Mouse (Mus musculus) intestine, embryonic 15.5 days (tissue): ENCODE measurements around the gene Chn1. TPM values are rescaled to one million over a fixed set of nuclear protein-coding genes. Genes with fewer than 3 reads are reported as not detected.

Experiments
- ATAC-seq: fragments of 200-750 bp; cut with Nextera tagmentation; 2 replicates; pipeline ENCODE4 v1.8.0; 2017; ENCODE audit warnings: moderate TSS enrichment, moderate library complexity
- H3K27ac ChIP-seq: fragments of 300-500 bp; sonication (generic); 2 replicates; pipeline ENCODE4 v1.5.1; 2015; ENCODE audit warnings: mild to moderate bottlenecking, inconsistent platforms
- H3K27me3 ChIP-seq: fragments of 300-500 bp; sonication (generic); replicated peaks from 2 replicates; pipeline ENCODE4 v1.6.1; 2015; ENCODE audit warnings: inconsistent platforms
- H3K36me3 ChIP-seq: fragments of 300-500 bp; sonication (generic); 2 replicates; pipeline ENCODE4 v1.6.1; 2015; ENCODE audit warnings: inconsistent platforms
- H3K4me1 ChIP-seq: fragments of 300-500 bp; sonication (generic); replicated peaks from 2 replicates; pipeline ENCODE4 v1.6.1; 2015; ENCODE audit warnings: inconsistent platforms
- H3K4me2 ChIP-seq: fragments of 300-500 bp; sonication (generic); replicated peaks from 2 replicates; pipeline ENCODE4 v1.6.1; 2015; ENCODE audit warnings: mild to moderate bottlenecking, inconsistent platforms
- H3K4me3 ChIP-seq: fragments of 300-500 bp; sonication (generic); replicated peaks from 2 replicates; pipeline ENCODE4 v1.5.1; 2015; ENCODE audit warnings: inconsistent platforms
- H3K9ac ChIP-seq: fragments of 300-500 bp; sonication (generic); 2 replicates; pipeline ENCODE4 v1.6.1; 2015; ENCODE audit warnings: inconsistent platforms
- H3K9me3 ChIP-seq: fragments of 300-500 bp; sonication (generic); 2 replicates; pipeline ENCODE4 v1.6.1; 2016; ENCODE audit warnings: inconsistent platforms
- WGBS: fragments of 180-500 bp; shearing (Covaris S2); methylation state at CpG from one replicate; pipeline ENCODE4 v1.1.7; 2015; 5-methylcytosine and 5-hydroxymethylcytosine counted together
- polyA plus RNA-seq: library from polyadenylated mRNA; unstranded; fragments of >200 nt; fragmentation: Nextera tagmentation; extraction: Ambion mirVana; gene quantifications from 2 replicates; pipeline ENCODE4 v1.2.1, GENCODE M21; 2015

Chn1 gene
- polyA plus RNA-seq, 1 experiment from 2014 or later, result 16.9 TPM

- Histone ChIP-seq H3K9me3 (no peaks in the 10 kb centered on the region), H3K27ac (no peak overlapping the region), H3K4me1 (0 out of 2 replicates have a peak, but pooled peaks cover 7% of the 10 kb centered on the region), H3K9ac (no peak overlapping the region), H3K36me3 (no peaks in the 10 kb centered on the region), H3K4me3 (no peak overlapping the region), H3K27me3 (no peaks in the 10 kb centered on the region), H3K4me2 (no peak overlapping the region)
- 70% methylated on average over 8 of the region's 8 CpGs for WGBS
- no peak for ATAC-seq
Measured at GRCm38 (mm10) chr2:73659041-73659440, 116.1 kb downstream of the Chn1 start.

DNA sequence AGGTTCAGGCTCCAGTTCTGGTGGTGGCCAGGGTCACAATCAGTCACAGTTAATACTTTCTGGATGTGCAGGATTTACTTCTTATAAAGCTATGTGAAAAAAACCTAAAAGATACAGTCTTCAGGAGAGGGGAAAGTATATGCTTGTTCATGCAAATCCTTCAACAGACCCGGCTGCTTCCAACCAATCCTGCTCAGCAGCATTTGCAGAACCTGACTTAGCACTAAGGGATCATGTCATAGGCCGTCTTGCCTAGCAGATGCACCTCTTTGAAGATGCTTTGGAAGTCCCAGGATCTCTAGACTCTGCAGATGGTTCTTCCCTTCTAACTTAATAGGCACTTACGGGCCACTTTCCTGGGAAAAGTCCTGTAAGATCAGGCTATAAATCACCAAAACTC lies 117.2 kb downstream of the Chn1 start:
- H3K27me3 ChIP-seq, result no peaks in the 10 kb centered on the region
- no peak overlapping the region for H3K4me3 ChIP-seq
- no peaks in the 10 kb centered on the region for H3K9me3 ChIP-seq
- H3K36me3 ChIP-seq, result no peaks in the 10 kb centered on the region
- H3K4me1 ChIP-seq, result 0 out of 2 replicates have a peak, but pooled peaks cover 7% of the 10 kb centered on the region
- no peak overlapping the region for H3K4me2 ChIP-seq
- no peak for ATAC-seq
- H3K27ac ChIP-seq, result no peak overlapping the region
- H3K9ac ChIP-seq, result no peak overlapping the region
- WGBS, result 77% methylated on average over 3 of the region's 3 CpGs

DNA sequence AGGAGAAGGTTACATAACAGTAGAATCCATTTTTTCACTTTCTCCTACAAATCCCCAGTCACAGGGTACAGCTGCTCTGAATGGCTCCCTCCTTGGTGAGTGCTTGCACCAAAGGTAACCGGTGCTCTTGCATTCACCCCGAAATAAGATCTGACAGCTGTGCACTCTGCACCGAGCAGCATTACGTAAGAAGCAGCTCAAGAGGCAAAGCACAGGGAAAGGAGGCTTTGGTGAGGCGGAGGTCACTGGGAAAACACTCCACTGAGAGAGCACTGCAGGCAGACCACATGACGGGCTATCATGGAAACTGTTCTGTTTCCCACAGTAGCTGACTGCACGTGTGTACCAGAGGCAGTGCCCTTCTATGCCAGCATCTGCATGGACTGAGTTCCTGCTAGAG lies 118.0 kb downstream of the Chn1 start:
- Histone ChIP-seq H3K4me3 (no peak overlapping the region), H3K9me3 (no peaks in the 10 kb centered on the region), H3K9ac (no peak overlapping the region), H3K27ac (no peak overlapping the region), H3K4me2 (no peak overlapping the region), H3K36me3 (no peaks in the 10 kb centered on the region), H3K27me3 (no peaks in the 10 kb centered on the region), H3K4me1 (0 out of 2 replicates have a peak, but pooled peaks cover 7% of the 10 kb centered on the region)
- 55% methylated on average over 7 of the region's 7 CpGs for WGBS
- no peak for ATAC-seq

- Histone ChIP-seq H3K4me1 (0 out of 2 replicates have a peak, but pooled peaks cover 7% of the 10 kb centered on the region), H3K4me3 (no peak overlapping the region), H3K9ac (no peak overlapping the region), H3K9me3 (no peaks in the 10 kb centered on the region), H3K27ac (no peak overlapping the region), H3K27me3 (no peaks in the 10 kb centered on the region), H3K4me2 (no peak overlapping the region), H3K36me3 (no peaks in the 10 kb centered on the region)
- ATAC-seq, result no peak
- WGBS, result 85% methylated on average over 4 of the region's 4 CpGs
Measured at GRCm38 (mm10) chr2:73655663-73656062, 119.5 kb downstream of the Chn1 start.

DNA sequence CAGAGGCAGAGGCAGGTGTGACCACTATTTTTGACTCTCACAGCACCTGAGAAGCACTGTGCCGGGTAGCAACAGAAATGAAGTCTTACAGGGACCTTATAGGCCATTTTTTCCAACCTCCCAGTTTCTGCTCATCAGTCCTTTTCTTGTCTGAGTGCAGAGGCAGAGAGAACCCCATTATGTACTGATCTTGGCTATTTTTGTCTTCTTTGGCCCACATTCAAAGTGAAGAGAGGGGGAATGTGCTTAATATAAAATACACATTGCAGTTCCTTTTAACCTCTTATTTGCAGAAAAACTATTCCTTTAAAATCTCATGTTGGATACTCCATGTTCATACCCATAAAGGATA lies 120.3 kb downstream of the Chn1 start:
- Histone ChIP-seq H3K9me3 (no peaks in the 10 kb centered on the region), H3K4me2 (no peak overlapping the region), H3K4me1 (0 out of 2 replicates have a peak, but pooled peaks cover 5% of the 10 kb centered on the region), H3K27ac (peak overlapping the region; percentile 40; the same call in 1 of the 2 replicates), H3K36me3 (no peaks in the 10 kb centered on the region), H3K4me3 (no peak overlapping the region), H3K9ac (no peak overlapping the region), H3K27me3 (no peaks in the 10 kb centered on the region)
- no peak for ATAC-seq
- WGBS, result 72% methylated on average over 1 of the region's 1 CpGs

DNA sequence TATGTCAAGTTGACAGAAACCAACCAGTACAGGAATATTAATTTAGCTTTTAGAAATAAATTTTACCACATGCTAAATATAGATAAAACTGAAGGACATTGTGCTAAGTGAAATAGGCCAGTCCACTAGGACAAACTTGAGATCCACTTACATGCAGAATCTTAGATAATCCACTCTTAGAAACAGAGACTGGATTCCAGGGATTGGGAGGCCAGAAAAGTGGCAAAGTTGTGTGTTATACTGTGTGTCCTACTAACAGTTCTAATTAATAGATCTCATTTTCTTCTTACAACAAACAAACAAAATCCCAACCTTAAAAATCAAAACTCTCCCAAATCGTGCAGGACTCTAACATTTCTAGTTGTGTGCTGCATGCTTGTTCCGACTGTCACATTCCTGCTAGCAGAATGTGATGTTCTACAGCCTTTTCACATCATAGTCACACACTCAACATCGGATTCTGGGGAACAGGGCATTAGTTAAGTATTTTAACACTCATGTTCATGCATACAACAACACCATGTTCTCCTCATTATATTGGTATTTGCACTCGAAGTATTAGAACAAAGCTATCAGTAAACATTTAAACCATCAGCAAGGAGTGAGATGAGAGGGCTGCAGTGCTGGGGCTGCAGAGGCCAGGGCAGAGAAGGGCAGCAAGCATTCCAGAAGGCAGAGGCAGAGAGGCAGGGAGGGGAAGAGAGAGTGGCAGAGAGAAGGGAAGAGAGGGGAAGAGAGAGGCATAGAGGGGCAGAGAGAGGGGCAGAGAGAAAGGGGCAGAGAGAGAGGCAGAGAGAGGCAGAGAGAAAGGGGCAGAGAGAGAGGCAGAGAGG lies 120.9 kb downstream of the Chn1 start:
- Histone ChIP-seq H3K36me3 (no peaks in the 10 kb centered on the region), H3K4me3 (no peak overlapping the region), H3K9ac (no peak overlapping the region), H3K4me2 (no peak overlapping the region), H3K27me3 (no peaks in the 10 kb centered on the region), H3K4me1 (0 out of 2 replicates have a peak, but pooled peaks cover 5% of the 10 kb centered on the region), H3K9me3 (no peaks in the 10 kb centered on the region), H3K27ac (peak overlapping the region; percentile 40; the same call in 1 of the 2 replicates)
- ATAC-seq, result no peak
- WGBS, result 58% methylated on average over 4 of the region's 4 CpGs

DNA sequence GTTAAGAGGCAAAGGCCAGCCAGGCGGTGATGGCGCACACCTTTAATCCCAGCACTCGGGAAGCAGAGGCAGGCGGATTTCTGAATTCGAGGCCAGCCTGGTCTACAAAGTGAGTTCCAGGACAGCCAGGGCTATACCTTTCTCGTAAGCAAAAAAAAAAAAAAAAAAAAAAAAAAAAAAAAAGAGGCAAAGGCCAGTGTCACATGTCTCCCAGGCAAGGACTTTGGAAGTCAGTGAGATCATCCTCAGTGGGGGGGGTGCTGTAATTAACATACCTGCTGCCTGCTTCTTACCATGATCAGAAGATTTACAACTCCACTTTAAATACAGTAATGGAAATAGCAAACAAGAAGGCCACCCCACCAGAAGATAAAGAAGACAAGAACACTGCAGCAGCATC lies 137.5 kb downstream of the Chn1 start:
- 88% methylated on average over 6 of the region's 6 CpGs for WGBS
- Histone ChIP-seq H3K27me3 (no peaks in the 10 kb centered on the region), H3K4me1 (no peaks in the 10 kb centered on the region), H3K4me2 (no peak overlapping the region), H3K36me3 (no peaks in the 10 kb centered on the region), H3K9me3 (no peaks in the 10 kb centered on the region), H3K9ac (no peak overlapping the region), H3K27ac (no peak overlapping the region), H3K4me3 (no peak overlapping the region)
- no peak for ATAC-seq

GRCm38 (mm10) chr2:73636387-73636786 lies 138.8 kb downstream of the Chn1 start:
- H3K36me3 ChIP-seq, result no peaks in the 10 kb centered on the region
- H3K4me3 ChIP-seq, result no peak overlapping the region
- whole genome bisulfite sequencing, result 66% methylated on average over 3 of the region's 3 CpGs
- H3K9ac ChIP-seq, result no peak overlapping the region
- H3K27ac ChIP-seq, result no peak overlapping the region
- H3K4me2 ChIP-seq, result no peak overlapping the region
- H3K27me3 ChIP-seq, result no peaks in the 10 kb centered on the region
- no peaks in the 10 kb centered on the region for H3K9me3 ChIP-seq
- H3K4me1 ChIP-seq, result no peaks in the 10 kb centered on the region
- ATAC-seq, result no peak

DNA sequence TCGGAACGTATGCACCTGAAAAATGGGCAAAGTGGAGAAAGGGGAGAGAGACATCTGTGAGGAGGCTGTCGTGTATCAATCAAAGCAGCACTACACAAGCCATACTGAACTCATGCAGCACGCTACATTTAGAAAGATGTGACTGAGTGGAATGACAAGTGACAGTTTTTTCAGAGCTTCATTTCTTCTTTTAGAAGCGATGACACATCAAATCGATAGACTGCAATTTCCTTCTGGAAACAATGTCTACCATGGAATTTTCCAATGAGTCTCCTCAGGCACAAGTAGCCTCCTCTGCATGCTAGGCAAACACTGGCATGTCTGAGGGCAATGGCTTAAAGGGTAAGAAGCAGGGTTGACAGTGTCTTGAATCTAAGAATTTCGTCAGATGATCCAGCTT lies 143.3 kb downstream of the Chn1 start:
- H3K9me3 ChIP-seq, result no peaks in the 10 kb centered on the region
- H3K4me2 ChIP-seq, result no peak overlapping the region
- no peaks in the 10 kb centered on the region for H3K36me3 ChIP-seq
- H3K4me1 ChIP-seq, result no peaks in the 10 kb centered on the region
- 94% methylated on average over 7 of the region's 7 CpGs for WGBS
- ATAC-seq, result no peak
- no peaks in the 10 kb centered on the region for H3K27me3 ChIP-seq
- no peak overlapping the region for H3K4me3 ChIP-seq
- no peak overlapping the region for H3K27ac ChIP-seq
- no peak overlapping the region for H3K9ac ChIP-seq

GRCm38 (mm10) chr2:73618486-73619052 lies 156.6 kb downstream of the Chn1 start:
- Histone ChIP-seq H3K9ac (no peak overlapping the region), H3K27ac (no peak overlapping the region), H3K9me3 (no peaks in the 10 kb centered on the region), H3K27me3 (no peaks in the 10 kb centered on the region), H3K36me3 (no peaks in the 10 kb centered on the region), H3K4me2 (no peak overlapping the region), H3K4me1 (no peaks in the 10 kb centered on the region), H3K4me3 (no peak overlapping the region)
- WGBS, result 57% methylated on average over 4 of the region's 4 CpGs
- no peak for ATAC-seq

- Histone ChIP-seq H3K9me3 (no peaks in the 10 kb centered on the region), H3K27ac (no peak overlapping the region), H3K9ac (no peak overlapping the region), H3K4me1 (no peaks in the 10 kb centered on the region), H3K27me3 (no peaks in the 10 kb centered on the region), H3K4me2 (no peak overlapping the region), H3K36me3 (0 out of 2 replicates have a peak, but pooled peaks cover 3% of the 10 kb centered on the region), H3K4me3 (no peak overlapping the region)
- ATAC-seq, result peak; percentile 49
- WGBS, result 81% methylated on average over 17 of the region's 17 CpGs
Measured at GRCm38 (mm10) chr2:73616434-73617057, 158.6 kb downstream of the Chn1 start.

DNA sequence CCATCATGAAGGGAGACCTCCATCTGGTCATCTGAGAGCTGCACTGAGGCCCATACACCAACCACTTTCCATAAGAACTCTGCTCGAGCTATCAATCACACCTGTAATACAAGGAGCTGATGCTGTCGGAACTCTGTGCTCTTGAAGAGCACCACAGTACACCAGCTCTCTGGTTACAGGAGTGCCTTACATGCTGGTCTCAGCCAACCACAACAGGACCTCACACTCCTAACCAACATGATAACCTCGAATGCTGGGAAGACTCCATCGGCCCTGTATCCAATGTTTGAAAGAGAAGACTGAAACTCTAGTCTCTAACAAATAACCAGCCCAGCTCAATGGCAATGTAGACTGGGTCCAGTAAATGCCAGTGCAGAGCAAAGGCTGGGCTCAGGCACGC lies 159.7 kb downstream of the Chn1 start:
- WGBS, result 89% methylated on average over 5 of the region's 5 CpGs

More for the DNA sequence above, 159.7 kb downstream of the Chn1 start:
- H3K4me3 ChIP-seq, result no peak overlapping the region
- no peaks in the 10 kb centered on the region for H3K27me3 ChIP-seq
- no peak overlapping the region for H3K4me2 ChIP-seq
- no peaks in the 10 kb centered on the region for H3K4me1 ChIP-seq
- no peaks in the 10 kb centered on the region for H3K9me3 ChIP-seq
- H3K36me3 ChIP-seq, result 0 out of 2 replicates have a peak, but pooled peaks cover 3% of the 10 kb centered on the region
- H3K27ac ChIP-seq, result no peak overlapping the region
- no peak for ATAC-seq
- H3K9ac ChIP-seq, result no peak overlapping the region
